Mouse (Mus musculus): ENCODE data around the gene Gm6583.

Gene Gm6583

GRCm38 (mm10) chr5:112355910-112356309 is at the start of gene Gm6583:
TSS of gene Gm6583 (minus strand) at chr5:112356033.
- no peak for DNase-seq (ENCODE audit: extremely low spot score, low spot score)

- no peak for DNase-seq (ENCODE audit: extremely low spot score, low spot score)
These were observed 46.6 kb upstream of the Gm6583 start for GRCm38 (mm10) chr5:112402437-112402836.

GRCm38 (mm10) chr5:112399284-112399683 is 43.5 kb upstream of the Gm6583 start:
- DNase-seq (ENCODE audit: extremely low spot score, low spot score), result no peak

GRCm38 (mm10) chr5:112396066-112396465 is 40.2 kb upstream of the Gm6583 start:
- DNase-seq (ENCODE audit: extremely low spot score, low spot score), result no peak

- DNase-seq (ENCODE audit: extremely low spot score, low spot score), result peak; percentile 88
These were observed 39.1 kb upstream of the Gm6583 start, which contains the start of gene Asphd2 for GRCm38 (mm10) chr5:112394779-112395443. TSS of gene Asphd2 (minus strand) at chr5:112394866.

- DNase-seq (ENCODE audit: extremely low spot score, low spot score), result no peak
These were observed 38.6 kb upstream of the Gm6583 start for GRCm38 (mm10) chr5:112394415-112394763.

- DNase-seq (ENCODE audit: extremely low spot score, low spot score), result peak; percentile 27
These were observed 38.0 kb upstream of the Gm6583 start for GRCm38 (mm10) chr5:112393741-112394414.

GRCm38 (mm10) chr5:112391676-112392323 is 36.0 kb upstream of the Gm6583 start:
- DNase-seq (ENCODE audit: extremely low spot score, low spot score), result no peak

GRCm38 (mm10) chr5:112391002-112391401 is 35.2 kb upstream of the Gm6583 start:
- DNase-seq (ENCODE audit: extremely low spot score, low spot score), result no peak

- no peak for DNase-seq (ENCODE audit: extremely low spot score, low spot score)
These were observed 33.5 kb upstream of the Gm6583 start for GRCm38 (mm10) chr5:112389352-112389751.

GRCm38 (mm10) chr5:112385973-112386372 is 30.1 kb upstream of the Gm6583 start:
- no peak for DNase-seq (ENCODE audit: extremely low spot score, low spot score)

- DNase-seq (ENCODE audit: extremely low spot score, low spot score), result no peak
These were observed 29.1 kb upstream of the Gm6583 start for GRCm38 (mm10) chr5:112384805-112385472.

- DNase-seq (ENCODE audit: extremely low spot score, low spot score), result no peak
These were observed 27.0 kb upstream of the Gm6583 start for GRCm38 (mm10) chr5:112382641-112383330.

- DNase-seq (ENCODE audit: extremely low spot score, low spot score), result no peak
These were observed 26.2 kb upstream of the Gm6583 start for GRCm38 (mm10) chr5:112382042-112382441.

GRCm38 (mm10) chr5:112381154-112381553 is 25.3 kb upstream of the Gm6583 start:
- DNase-seq (ENCODE audit: extremely low spot score, low spot score), result no peak

GRCm38 (mm10) chr5:112378716-112379115 is 22.9 kb upstream of the Gm6583 start:
- DNase-seq (ENCODE audit: extremely low spot score, low spot score), result no peak

- DNase-seq (ENCODE audit: extremely low spot score, low spot score), result no peak
These were observed 21.5 kb upstream of the Gm6583 start for GRCm38 (mm10) chr5:112377380-112377779.

- DNase-seq (ENCODE audit: extremely low spot score, low spot score), result no peak
These were observed 20.3 kb upstream of the Gm6583 start for GRCm38 (mm10) chr5:112376111-112376510.

- no peak for DNase-seq (ENCODE audit: extremely low spot score, low spot score)
These were observed 16.1 kb upstream of the Gm6583 start for GRCm38 (mm10) chr5:112371933-112372332.

GRCm38 (mm10) chr5:112370236-112370813 is 14.5 kb upstream of the Gm6583 start:
- no peak for DNase-seq (ENCODE audit: extremely low spot score, low spot score)

GRCm38 (mm10) chr5:112369326-112369725 is 13.5 kb upstream of the Gm6583 start:
- no peak for DNase-seq (ENCODE audit: extremely low spot score, low spot score)
